Mouse (Mus musculus): ENCODE measurements around the gene Myom1. TPM values are rescaled to one million over a fixed set of nuclear protein-coding genes. Genes with fewer than 3 reads are reported as not detected.

The Myom1 gene
- 39.5 TPM for polyA plus RNA-seq (2014; fragmentation: Illumina TruSeq; extraction: RNeasy Lipid Tissue Mini Kit (QIAGEN cat#74804); ENCODE audit: low read depth, low replicate concordance)

DNA sequence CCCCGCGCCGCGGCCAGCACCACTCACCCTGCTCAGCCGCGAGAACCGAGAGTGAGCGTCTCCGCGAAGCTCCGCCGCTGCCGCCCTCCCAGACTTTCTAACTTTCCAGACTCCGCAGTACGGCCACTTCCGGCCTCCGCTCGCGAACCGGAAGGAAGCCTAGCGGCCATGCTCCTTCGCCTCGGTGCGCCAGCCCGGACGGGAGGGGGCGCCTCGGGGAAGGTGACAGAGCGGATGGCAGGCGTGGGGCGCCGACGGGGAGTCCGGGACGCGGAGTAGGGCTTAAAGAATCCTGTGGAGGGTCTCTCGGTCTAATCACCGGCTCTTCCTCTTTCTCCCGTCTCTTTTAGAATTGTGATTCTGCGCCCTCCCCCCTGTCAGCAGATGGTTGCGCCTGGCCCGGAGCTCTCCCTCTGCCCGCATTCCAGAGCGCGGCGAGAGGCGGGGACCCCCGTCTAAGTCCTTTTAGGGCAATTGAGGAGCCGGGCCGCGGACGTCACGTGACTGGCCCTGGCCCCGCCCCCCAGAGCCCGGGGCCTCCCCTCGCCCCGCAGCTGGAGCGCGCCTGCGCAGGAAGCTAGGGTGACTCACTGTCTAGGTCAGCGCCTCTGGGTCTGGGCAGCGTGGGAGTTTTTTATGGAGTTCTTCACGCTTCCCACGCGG, at the start of gene Myom1:
TSS of gene Myom1 (plus strand) at position 553 of the 663 bp plus-strand sequence.

DNA sequence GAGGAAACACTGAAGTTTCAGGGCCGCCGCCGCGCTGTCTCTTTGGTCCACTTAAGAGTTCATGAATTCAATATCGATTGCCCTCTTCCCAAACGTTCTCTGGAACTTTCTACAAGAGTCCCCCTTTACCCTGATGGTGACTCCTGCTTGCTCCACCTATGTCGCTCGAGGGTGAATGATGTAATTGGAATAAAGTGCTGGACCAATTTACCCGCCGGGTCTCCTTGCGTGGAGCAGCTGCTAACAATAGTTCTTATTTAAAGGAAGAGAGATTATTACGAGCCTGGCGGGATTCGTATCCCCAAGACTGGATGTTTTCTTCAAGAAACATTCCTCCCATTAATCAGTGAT, 286 bp downstream of the Myom1 start, which contains the start of gene Myl12a:
TSS of gene Myl12a (minus strand) at position 135 of the 351 bp plus-strand sequence.

Other genes starting within 250 kb of the Myom1 start
- gene Tgif1, start 149.1 kb upstream of the Myom1 start, polyA plus RNA-seq (2014; fragmentation: Illumina TruSeq; extraction: RNeasy Lipid Tissue Mini Kit (QIAGEN cat#74804); ENCODE audit: low read depth, low replicate concordance): 106 TPM
- gene Myl12a, start 245 bp downstream of the Myom1 start, polyA plus RNA-seq (2014; fragmentation: Illumina TruSeq; extraction: RNeasy Lipid Tissue Mini Kit (QIAGEN cat#74804); ENCODE audit: low read depth, low replicate concordance): 139 TPM
- gene Lpin2, start 179.9 kb downstream of the Myom1 start, polyA plus RNA-seq (2014; fragmentation: Illumina TruSeq; extraction: RNeasy Lipid Tissue Mini Kit (QIAGEN cat#74804); ENCODE audit: low read depth, low replicate concordance): 30.8 TPM